16 mouse cellular contexts compared by ENCODE assay signal in genomic region chr5:116416208-116416607, GRCm38 (mm10). TPM values are rescaled to one million over a fixed set of nuclear protein-coding genes. Genes with fewer than 3 reads are reported as not detected.
DNase-seq lines count a peak whose midpoint lies in the region; ATAC-seq and TF ChIP-seq lines count a peak whose summit lies in the region.
"Had no signal": no experiment of that assay in that cellular context is flagged by ENCODE, and none has a peak within 500 bp of the region (broad histone marks: within the 10 kb centered on the region; RNA-seq: fewer than 3 reads in every experiment).

No protein-coding gene starts in this region.

- no peak overlapping the region for H3K4me3 ChIP-seq in heart, embryonic 15.5 days
- H3K4me3 ChIP-seq in midbrain, embryonic 10.5 days, result no peak overlapping the region
- H3K4me3 ChIP-seq in midbrain, embryonic 11.5 days (ENCODE audit: low read depth, low read length), result no peak overlapping the region
- H3K4me3 ChIP-seq in embryonic facial prominence, embryonic 13.5 days, result no peak overlapping the region
- H3K4me3 ChIP-seq in stomach, postnatal 0 days (ENCODE audit: low read depth, low read length), result no peak overlapping the region
- H3K4me3 ChIP-seq: hindbrain, embryonic 13.5 days had no signal

- H3K27ac ChIP-seq in heart, embryonic 15.5 days, result peak overlapping the region; percentile 54
- H3K27ac ChIP-seq in midbrain, embryonic 10.5 days (replicated peaks), result peak overlapping the region; percentile 76
- no peak overlapping the region for H3K27ac ChIP-seq in midbrain, embryonic 11.5 days (ENCODE audit: low read depth, low read length)
- H3K27ac ChIP-seq in embryonic facial prominence, embryonic 13.5 days, result peak overlapping the region; percentile 66; the same call in 1 of the 2 replicates
- peak overlapping the region; percentile 40 for H3K27ac ChIP-seq in stomach, postnatal 0 days (replicated peaks)
- H3K27ac ChIP-seq: hindbrain, embryonic 13.5 days; liver, embryonic 14.5 days had no signal

- ATAC-seq in heart, embryonic 15.5 days (replicated peaks; ENCODE audit: insufficient number of reproducible peaks, insufficient read depth, low FRiP score, low read depth), result no peak
- no peak for ATAC-seq in midbrain, embryonic 11.5 days (ENCODE audit: low FRiP score)
- no peak for ATAC-seq in embryonic facial prominence, embryonic 13.5 days (ENCODE audit: insufficient number of reproducible peaks, insufficient read depth, low FRiP score, low TSS enrichment, low read depth)
- ATAC-seq in stomach, postnatal 0 days (ENCODE audit: low FRiP score, low TSS enrichment), result no peak; the same call in 1 of the 2 replicates
- ATAC-seq: forebrain, postnatal 0 days; Patski had no signal

- no peaks in the 10 kb centered on the region for H3K27me3 ChIP-seq in heart, embryonic 15.5 days
- 0 out of 2 replicates have a peak, but pooled peaks cover 11% of the 10 kb centered on the region for H3K27me3 ChIP-seq in midbrain, embryonic 10.5 days (ENCODE audit: low read depth, poor library complexity, severe bottlenecking)
- no peaks in the 10 kb centered on the region for H3K27me3 ChIP-seq in midbrain, embryonic 11.5 days (ENCODE audit: control insufficient read depth, insufficient read depth, low read length)
- H3K27me3 ChIP-seq in embryonic facial prominence, embryonic 13.5 days, result no peaks in the 10 kb centered on the region
- H3K27me3 ChIP-seq in stomach, postnatal 0 days (ENCODE audit: control insufficient read depth, insufficient read depth, low read length), result no peaks in the 10 kb centered on the region
- H3K27me3 ChIP-seq: hindbrain, embryonic 13.5 days; Patski had no signal

- H3K36me3 ChIP-seq in heart, embryonic 15.5 days, result peaks cover 19% of the 10 kb centered on the region; the same call in 1 of the 2 replicates
- H3K36me3 ChIP-seq in midbrain, embryonic 10.5 days, result no peaks in the 10 kb centered on the region
- no peaks in the 10 kb centered on the region for H3K36me3 ChIP-seq in midbrain, embryonic 11.5 days (ENCODE audit: control insufficient read depth, insufficient read depth, low read length)
- no peaks in the 10 kb centered on the region for H3K36me3 ChIP-seq in embryonic facial prominence, embryonic 13.5 days
- no peaks in the 10 kb centered on the region; the same call in 1 of the 2 replicates for H3K36me3 ChIP-seq in stomach, postnatal 0 days (ENCODE audit: control insufficient read depth, insufficient read depth, low read length)
- H3K36me3 ChIP-seq: hindbrain, embryonic 13.5 days had no signal

- TF ChIP-seq EP300 in stomach, postnatal 0 days (optimal IDR thresholded peaks at IDR 0.05), result no peak

- peaks cover 63% of the 10 kb centered on the region for H3K4me1 ChIP-seq in heart, embryonic 15.5 days (replicated peaks)
- H3K4me1 ChIP-seq in midbrain, embryonic 10.5 days, result peaks cover 80% of the 10 kb centered on the region
- H3K4me1 ChIP-seq in midbrain, embryonic 11.5 days (ENCODE audit: control insufficient read depth, insufficient read depth, low read length), result peaks cover 14% of the 10 kb centered on the region
- H3K4me1 ChIP-seq in embryonic facial prominence, embryonic 13.5 days, result peaks cover 22% of the 10 kb centered on the region
- H3K4me1 ChIP-seq in stomach, postnatal 0 days (replicated peaks; ENCODE audit: control insufficient read depth, insufficient read depth), result peaks cover 5% of the 10 kb centered on the region

- 16% methylated on average over 5 of the region's 5 CpGs for WGBS in heart, embryonic 15.5 days
- 8% methylated on average over 5 of the region's 5 CpGs for WGBS in midbrain, embryonic 10.5 days
- 5% methylated on average over 5 of the region's 5 CpGs for WGBS in midbrain, embryonic 11.5 days
- 24% methylated on average over 5 of the region's 5 CpGs for WGBS in embryonic facial prominence, embryonic 13.5 days
- WGBS in stomach, postnatal 0 days, result 9% methylated on average over 5 of the region's 5 CpGs

- no peaks in the 10 kb centered on the region for H3K9me3 ChIP-seq in heart, embryonic 15.5 days (replicated peaks)
- H3K9me3 ChIP-seq in midbrain, embryonic 10.5 days (replicated peaks), result no peaks in the 10 kb centered on the region
- no peaks in the 10 kb centered on the region for H3K9me3 ChIP-seq in midbrain, embryonic 11.5 days (ENCODE audit: control insufficient read depth, low read length)
- no peaks in the 10 kb centered on the region for H3K9me3 ChIP-seq in embryonic facial prominence, embryonic 13.5 days
- H3K9me3 ChIP-seq in stomach, postnatal 0 days (ENCODE audit: control insufficient read depth, low read length), result no peaks in the 10 kb centered on the region
- H3K9me3 ChIP-seq: hindbrain, embryonic 13.5 days had no signal

- H3K4me2 ChIP-seq in heart, embryonic 15.5 days, result peak overlapping the region; percentile 13; the same call in 1 of the 2 replicates
- no peak overlapping the region for H3K4me2 ChIP-seq in midbrain, embryonic 11.5 days
- no peak overlapping the region for H3K4me2 ChIP-seq in embryonic facial prominence, embryonic 13.5 days
- H3K4me2 ChIP-seq in stomach, postnatal 0 days (replicated peaks; ENCODE audit: low read depth), result peak overlapping the region; percentile 12; the same call in 1 of the 2 replicates
- H3K4me2 ChIP-seq: hindbrain, embryonic 13.5 days had no signal

- H3K9ac ChIP-seq in heart, embryonic 15.5 days, result no peak overlapping the region
- H3K9ac ChIP-seq in midbrain, embryonic 11.5 days (ENCODE audit: low read length), result no peak overlapping the region
- no peak overlapping the region for H3K9ac ChIP-seq in embryonic facial prominence, embryonic 13.5 days
- H3K9ac ChIP-seq in stomach, postnatal 0 days (ENCODE audit: low read length), result no peak overlapping the region
- H3K9ac ChIP-seq: forebrain, postnatal 0 days; hindbrain, embryonic 13.5 days; liver, embryonic 14.5 days had no signal

- TF ChIP-seq CTCF in stomach, postnatal 0 days (IDR thresholded peaks at IDR 0.05; ENCODE audit: low read depth), result no peak

- DNase-seq in heart, adult 9 months (ENCODE audit: low spot score in 2 of 2), result no peak
- no peak for DNase-seq in midbrain, embryonic 10.5 days (ENCODE audit: low spot score)
- DNase-seq in midbrain, embryonic 11.5 days (ENCODE audit: low spot score, missing footprints), result no peak
- peak; percentile 21 for DNase-seq in stomach, postnatal 0 days (ENCODE audit: low spot score)
- no peak for DNase-seq in T-cell, adult 2 months (ENCODE audit: low spot score)
- DNase-seq: adrenal gland, adult 2 months; cerebellum, adult 9-11 months; forebrain, postnatal 0 days; gastrocnemius, postnatal 25 days; kidney, adult 18-20 months; kidney, postnatal 25 days had no signal

RNA-seq across cellular contexts. Expression of gene Hspb8, which starts 6.5 kb away (rescaled TPM):
- 30.6 and 33.7 TPM in 2 replicates for polyA plus RNA-seq in heart, embryonic 15.5 days (2015; fragmentation: Nextera tagmentation; extraction: Ambion mirVana)
- 6.9 and 7.5 TPM in 2 replicates for polyA plus RNA-seq in midbrain, embryonic 10.5 days (2016; fragmentation: Nextera tagmentation; extraction: Ambion mirVana)
- 5.5 and 6.1 TPM in 2 replicates for polyA plus RNA-seq in midbrain, embryonic 11.5 days (2014; fragmentation: Nextera tagmentation; extraction: Ambion mirVana)
- polyA plus RNA-seq in embryonic facial prominence, embryonic 13.5 days (2015; fragmentation: Nextera tagmentation; extraction: Ambion mirVana), result 8.4 and 11.0 TPM in 2 replicates
- 28.9 and 29.0 TPM in 2 replicates for polyA plus RNA-seq in stomach, postnatal 0 days (2015; fragmentation: Nextera tagmentation; extraction: Ambion mirVana)

Comparison
In these comparisons a context has a peak if more than half of its experiments do, and no peak if none do; other contexts are left out.
1. H3K4me2 ChIP-seq: peak in heart, embryonic 15.5 days (single experiment) and stomach, postnatal 0 days (single experiment); none in midbrain, embryonic 11.5 days (single experiment) and embryonic facial prominence, embryonic 13.5 days (single experiment).